Mouse (Mus musculus) midbrain, embryonic 10.5 days (tissue): ENCODE measurements around the gene Astn2. TPM values are rescaled to one million over a fixed set of nuclear protein-coding genes. Genes with fewer than 3 reads are reported as not detected.

Source experiments
- DNase-seq: peaks from one replicate; pipeline ENCODE4 v3.0.0-alpha.2; 2017; ENCODE audit warnings: low spot score
- H3K27ac ChIP-seq: fragments of 300-500 bp; sonication (generic); replicated peaks from 2 replicates; pipeline ENCODE4 v1.5.1; 2016; ENCODE audit warnings: mild to moderate bottlenecking
- H3K27me3 ChIP-seq: fragments of 300-500 bp; sonication (generic); 2 replicates; pipeline ENCODE4 v1.6.1; 2016; ENCODE audit warnings: low read depth, mild to moderate bottlenecking; ENCODE audit not compliant: poor library complexity, severe bottlenecking
- H3K36me3 ChIP-seq: fragments of 300-500 bp; sonication (generic); 2 replicates; pipeline ENCODE4 v1.6.1; 2016; ENCODE audit warnings: mild to moderate bottlenecking, moderate library complexity
- H3K4me1 ChIP-seq: fragments of 300-500 bp; sonication (generic); 2 replicates; pipeline ENCODE4 v1.6.1; 2016
- H3K4me3 ChIP-seq: fragments of 300-500 bp; sonication (generic); 2 replicates; pipeline ENCODE4 v1.5.1; 2016; ENCODE audit warnings: mild to moderate bottlenecking, moderate library complexity
- H3K9me3 ChIP-seq: fragments of 300-500 bp; sonication (generic); replicated peaks from 2 replicates; pipeline ENCODE4 v1.6.1; 2016; ENCODE audit warnings: mild to moderate bottlenecking
- WGBS: fragments of 180-500 bp; shearing (Covaris S2); methylation state at CpG from one replicate; pipeline ENCODE4 v1.1.7; 2016; 5-methylcytosine and 5-hydroxymethylcytosine counted together
- polyA plus RNA-seq: library from polyadenylated mRNA; unstranded; fragments of >200 nt; fragmentation: Nextera tagmentation; extraction: Ambion mirVana; gene quantifications from 2 replicates; pipeline ENCODE4 v1.2.1, GENCODE M21; 2016

Gene Astn2
- polyA plus RNA-seq, 1 experiment from 2014 or later = 0.32 TPM

GRCm38 (mm10) chr4:65983643-65984042 lies 420.8 kb downstream of the Astn2 start:
- no peak overlapping the region for H3K4me3 ChIP-seq
- H3K27ac ChIP-seq = no peak overlapping the region
- DNase-seq = no peak
- 85% methylated on average over 2 of the region's 2 CpGs for WGBS
- H3K27me3 ChIP-seq = no peaks in the 10 kb centered on the region
- H3K9me3 ChIP-seq = no peaks in the 10 kb centered on the region
- H3K4me1 ChIP-seq = no peaks in the 10 kb centered on the region
- H3K36me3 ChIP-seq = no peaks in the 10 kb centered on the region

DNA sequence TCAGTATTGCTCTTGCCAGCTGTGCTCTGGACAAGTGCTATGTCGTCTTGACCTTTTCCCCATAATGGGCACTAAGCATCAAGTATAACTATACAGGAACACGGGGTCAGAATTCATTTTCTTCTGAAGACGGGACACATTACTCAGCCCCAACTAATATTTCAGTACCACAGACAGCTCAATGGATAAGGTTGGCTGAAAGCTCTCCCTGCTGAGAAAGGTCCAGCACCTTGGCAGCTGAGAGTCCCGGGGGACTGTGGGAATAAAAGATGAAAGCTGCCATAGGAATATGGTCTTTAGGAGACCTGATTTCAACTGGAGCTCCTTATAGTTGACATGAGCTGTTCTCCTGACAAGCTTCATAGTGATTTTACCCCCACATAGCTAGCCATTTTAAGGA lies 421.5 kb downstream of the Astn2 start:
- H3K27me3 ChIP-seq = no peaks in the 10 kb centered on the region
- no peak for DNase-seq
- no peaks in the 10 kb centered on the region for H3K36me3 ChIP-seq
- H3K27ac ChIP-seq = no peak overlapping the region
- H3K9me3 ChIP-seq = no peaks in the 10 kb centered on the region
- no peaks in the 10 kb centered on the region for H3K4me1 ChIP-seq
- 72% methylated on average over 4 of the region's 4 CpGs for WGBS
- no peak overlapping the region for H3K4me3 ChIP-seq

DNA sequence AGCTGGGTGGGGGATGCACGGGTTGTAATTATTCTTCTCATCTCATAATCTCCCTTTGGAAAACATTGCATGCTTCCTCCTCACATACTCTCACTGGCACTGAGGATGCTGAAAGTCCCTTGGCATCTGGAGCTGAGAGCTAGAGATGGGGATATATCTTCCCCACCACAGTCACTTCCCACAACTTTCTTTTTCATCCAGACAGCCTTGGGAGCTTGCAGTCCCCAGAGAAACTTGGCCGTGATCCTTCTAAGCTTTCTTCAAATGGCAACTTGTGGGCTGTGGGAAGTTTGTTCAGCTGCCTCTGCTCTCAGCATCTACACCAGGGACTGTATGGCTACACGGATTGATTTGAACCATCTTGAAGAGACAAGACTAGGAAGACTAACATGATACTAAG lies 428.2 kb downstream of the Astn2 start:
- WGBS = 81% methylated on average over 3 of the region's 3 CpGs
- Histone ChIP-seq H3K9me3 (no peaks in the 10 kb centered on the region), H3K4me3 (no peak overlapping the region), H3K27me3 (no peaks in the 10 kb centered on the region), H3K27ac (no peak overlapping the region), H3K4me1 (no peaks in the 10 kb centered on the region), H3K36me3 (no peaks in the 10 kb centered on the region)
- no peak for DNase-seq

- no peak for DNase-seq
- 83% methylated on average over 1 of the region's 1 CpGs for WGBS
- Histone ChIP-seq H3K4me3 (no peak overlapping the region), H3K9me3 (no peaks in the 10 kb centered on the region), H3K27ac (no peak overlapping the region), H3K27me3 (no peaks in the 10 kb centered on the region), H3K4me1 (no peaks in the 10 kb centered on the region), H3K36me3 (no peaks in the 10 kb centered on the region)
Observed at GRCm38 (mm10) chr4:65972395-65972794, 432.0 kb downstream of the Astn2 start.

DNA sequence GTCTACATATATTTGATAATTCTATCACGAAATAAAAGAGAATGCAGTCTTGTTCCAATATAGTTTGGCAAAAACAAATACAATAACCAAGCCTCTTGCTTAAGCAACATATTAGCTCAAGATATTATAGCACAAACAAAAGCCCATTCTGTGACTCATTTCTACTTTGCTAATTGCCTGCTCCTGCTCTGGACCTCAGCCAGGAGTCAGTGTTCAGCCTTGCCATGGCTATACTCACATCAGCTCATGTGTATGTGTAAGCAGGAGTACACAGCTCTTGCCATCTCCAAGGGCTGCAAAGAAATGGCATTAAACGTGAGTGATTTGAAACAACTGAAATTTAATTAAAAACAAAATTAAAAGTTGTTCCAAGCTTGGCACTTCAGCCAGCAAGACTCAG lies 435.1 kb downstream of the Astn2 start:
- no peak for DNase-seq

DNA sequence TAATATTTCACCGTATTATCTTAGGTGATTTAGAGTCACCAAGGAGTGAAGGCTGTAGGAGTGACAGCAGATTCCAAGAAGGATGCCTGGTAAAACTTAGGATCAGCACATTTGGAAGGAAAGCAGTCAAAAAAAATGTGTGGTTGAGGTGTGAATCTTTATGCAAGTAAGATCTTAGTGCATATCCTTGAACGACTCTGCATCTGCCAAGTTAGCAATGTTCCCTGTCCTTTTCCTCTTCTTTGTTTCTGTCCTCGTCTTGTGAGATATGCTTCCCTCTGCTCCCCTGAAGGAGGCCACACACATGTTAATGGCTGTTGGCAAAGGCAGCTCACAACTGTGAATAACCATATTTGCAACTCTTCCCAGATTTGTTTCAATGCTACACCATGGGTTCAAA lies 439.8 kb downstream of the Astn2 start:
- WGBS = 74% methylated on average over 3 of the region's 3 CpGs
- no peaks in the 10 kb centered on the region for H3K4me1 ChIP-seq
- no peak overlapping the region for H3K27ac ChIP-seq
- H3K4me3 ChIP-seq = no peak overlapping the region
- H3K9me3 ChIP-seq = no peaks in the 10 kb centered on the region
- no peaks in the 10 kb centered on the region for H3K27me3 ChIP-seq
- DNase-seq = no peak
- H3K36me3 ChIP-seq = no peaks in the 10 kb centered on the region

More for the DNA sequence above, 435.1 kb downstream of the Astn2 start:
- Histone ChIP-seq H3K27me3 (no peaks in the 10 kb centered on the region), H3K27ac (no peak overlapping the region), H3K4me3 (no peak overlapping the region), H3K36me3 (no peaks in the 10 kb centered on the region), H3K9me3 (no peaks in the 10 kb centered on the region), H3K4me1 (no peaks in the 10 kb centered on the region)
- 81% methylated on average over 2 of the region's 2 CpGs for WGBS

DNA sequence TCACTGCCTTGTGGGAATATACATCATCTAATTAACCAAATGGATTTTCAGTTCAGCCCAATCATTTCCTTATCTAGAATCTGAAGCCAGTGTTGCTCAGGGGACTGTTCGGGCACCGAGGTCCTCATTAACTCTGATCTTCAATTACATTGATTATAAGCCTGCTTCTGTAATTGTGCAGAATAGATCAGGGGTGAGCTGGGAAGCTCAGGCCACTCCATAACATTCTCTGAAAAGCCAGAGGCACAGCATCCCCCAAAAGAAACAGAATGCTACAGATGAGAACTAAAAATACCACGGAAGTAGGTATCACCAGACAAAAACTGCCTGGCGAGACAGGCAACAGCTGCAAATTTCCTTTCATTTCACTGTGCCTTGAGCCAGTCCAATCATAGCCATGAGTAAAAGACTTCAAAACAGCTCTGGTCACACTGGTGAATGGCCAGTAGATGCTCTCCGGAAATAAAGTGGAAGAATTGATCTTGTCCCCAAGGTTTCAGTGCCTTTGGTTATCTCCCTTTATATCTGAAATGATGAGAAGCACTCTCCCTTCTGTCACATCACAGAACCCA lies 445.1 kb downstream of the Astn2 start:
- no peak for DNase-seq
- WGBS = 86% methylated on average over 5 of the region's 5 CpGs
- Histone ChIP-seq H3K27ac (no peak overlapping the region), H3K9me3 (no peaks in the 10 kb centered on the region), H3K36me3 (no peaks in the 10 kb centered on the region), H3K27me3 (no peaks in the 10 kb centered on the region), H3K4me3 (no peak overlapping the region), H3K4me1 (no peaks in the 10 kb centered on the region)

DNA sequence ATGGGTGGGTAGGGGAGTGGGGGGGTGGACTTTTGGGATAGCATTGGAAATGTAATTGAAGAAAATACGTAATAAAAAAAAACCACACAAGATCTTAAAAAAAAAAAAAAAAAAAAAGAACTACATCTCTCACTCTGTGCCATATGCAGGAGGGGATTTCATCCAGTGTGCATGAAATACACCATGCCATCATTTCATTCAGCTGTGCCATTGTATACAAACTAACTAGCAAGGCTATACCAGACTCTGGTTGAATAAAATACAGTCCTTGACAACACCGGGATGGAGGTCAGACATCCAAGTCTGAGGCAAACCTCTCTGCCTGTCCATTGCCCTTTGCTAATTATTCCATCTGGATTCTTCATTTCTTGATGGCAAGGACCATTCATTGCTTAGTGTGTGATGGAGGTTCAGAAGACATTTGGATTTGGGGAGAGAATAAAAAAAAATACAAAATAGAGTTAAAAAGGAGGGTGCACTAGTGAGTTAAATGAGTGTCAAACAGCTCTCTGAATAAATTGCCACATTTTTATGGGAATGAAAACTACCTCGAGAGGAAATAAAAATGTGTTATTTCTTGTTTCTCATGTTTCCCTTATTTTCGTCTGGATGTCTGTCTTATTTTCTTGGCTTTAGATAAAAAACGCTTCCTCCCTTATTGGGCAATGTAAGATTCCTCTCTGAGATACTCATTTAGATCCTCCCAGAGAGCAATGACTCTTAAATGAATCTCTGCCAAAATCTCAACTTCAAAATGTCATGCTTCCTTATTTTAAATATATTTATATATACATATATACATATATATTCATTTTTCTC lies 445.8 kb downstream of the Astn2 start:
- WGBS = 87% methylated on average over 5 of the region's 5 CpGs
- DNase-seq = no peak
- Histone ChIP-seq H3K36me3 (no peaks in the 10 kb centered on the region), H3K9me3 (no peaks in the 10 kb centered on the region), H3K27ac (no peak overlapping the region), H3K4me1 (no peaks in the 10 kb centered on the region), H3K4me3 (no peak overlapping the region), H3K27me3 (no peaks in the 10 kb centered on the region)

DNA sequence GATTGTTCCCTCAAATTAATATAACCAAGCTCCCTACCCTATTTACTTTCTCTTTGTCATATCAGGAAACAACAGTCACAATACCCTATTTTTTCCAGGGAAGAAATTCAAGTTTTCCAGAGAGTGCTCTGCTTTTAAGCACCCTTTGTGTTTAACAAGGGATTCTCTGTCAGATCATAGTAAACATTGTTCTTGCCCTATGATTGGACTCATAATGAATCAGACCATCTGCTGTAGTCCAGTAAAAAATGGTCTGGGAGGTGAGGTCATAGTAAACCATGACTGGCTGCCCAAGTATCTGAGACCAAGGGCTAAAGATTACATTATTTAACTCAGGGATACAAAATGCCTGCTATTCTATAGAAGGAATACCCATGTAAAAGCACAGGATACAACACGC lies 452.5 kb downstream of the Astn2 start:
- Histone ChIP-seq H3K4me3 (no peak overlapping the region), H3K27me3 (no peaks in the 10 kb centered on the region), H3K9me3 (no peaks in the 10 kb centered on the region), H3K27ac (no peak overlapping the region), H3K36me3 (no peaks in the 10 kb centered on the region), H3K4me1 (no peaks in the 10 kb centered on the region)
- DNase-seq = no peak
- WGBS = 97% methylated on average over 1 of the region's 1 CpGs

DNA sequence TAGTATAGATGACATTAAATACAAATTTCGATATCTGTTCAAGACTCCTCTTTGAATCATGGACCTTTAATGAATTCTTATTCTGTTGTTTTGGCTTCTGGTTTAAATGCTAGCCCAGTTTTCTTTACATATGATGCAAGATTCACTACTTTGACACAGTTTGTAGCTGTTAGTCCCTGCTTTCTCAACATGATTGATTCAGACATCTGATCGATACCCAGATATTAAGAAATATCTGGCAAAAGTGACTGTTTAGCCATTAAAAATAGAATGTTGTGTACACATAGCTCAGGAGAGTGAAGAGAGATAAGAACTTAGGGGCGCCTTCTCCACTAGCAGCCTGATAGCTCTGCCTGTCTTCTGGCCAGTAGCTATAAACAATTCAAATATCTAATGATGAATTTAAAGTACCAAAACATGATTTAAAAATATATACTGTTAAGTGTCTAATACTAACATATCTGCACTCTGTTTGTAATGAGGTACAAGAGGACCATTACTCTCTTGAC lies 457.2 kb downstream of the Astn2 start:
- DNase-seq = no peak
- Histone ChIP-seq H3K27me3 (no peaks in the 10 kb centered on the region), H3K9me3 (no peaks in the 10 kb centered on the region), H3K4me1 (no peaks in the 10 kb centered on the region), H3K36me3 (no peaks in the 10 kb centered on the region), H3K27ac (no peak overlapping the region), H3K4me3 (no peak overlapping the region)
- 95% methylated on average over 3 of the region's 3 CpGs for WGBS

DNA sequence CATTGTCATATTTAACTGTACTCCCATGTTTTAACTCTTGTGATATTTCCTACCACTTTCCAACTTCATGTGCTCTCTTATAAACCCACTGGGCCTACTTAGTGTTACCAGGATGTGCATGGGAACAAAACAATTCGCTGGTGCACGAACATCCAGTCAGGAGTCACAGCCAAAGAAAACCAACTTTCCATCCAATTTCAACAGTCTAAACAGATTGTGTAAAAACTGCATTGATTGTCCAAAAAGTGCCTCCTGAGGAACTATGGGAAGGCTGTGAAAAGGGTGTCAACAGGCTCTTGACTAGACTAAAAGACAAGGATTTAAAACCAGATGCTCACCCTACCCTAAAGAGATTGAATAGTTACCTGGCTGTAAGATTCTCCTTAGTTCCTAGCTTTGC lies 458.4 kb downstream of the Astn2 start:
- Histone ChIP-seq H3K4me3 (no peak overlapping the region), H3K27ac (no peak overlapping the region), H3K36me3 (no peaks in the 10 kb centered on the region), H3K27me3 (no peaks in the 10 kb centered on the region), H3K4me1 (no peaks in the 10 kb centered on the region), H3K9me3 (no peaks in the 10 kb centered on the region)
- 91% methylated on average over 2 of the region's 2 CpGs for WGBS
- DNase-seq = no peak

- Histone ChIP-seq H3K9me3 (no peaks in the 10 kb centered on the region), H3K4me1 (peaks cover 6% of the 10 kb centered on the region; the same call in 1 of the 2 replicates), H3K36me3 (no peaks in the 10 kb centered on the region), H3K27me3 (no peaks in the 10 kb centered on the region), H3K4me3 (no peak overlapping the region), H3K27ac (no peak overlapping the region)
- 89% methylated on average over 2 of the region's 2 CpGs for WGBS
- DNase-seq = no peak
Observed at GRCm38 (mm10) chr4:65930901-65931300, 473.5 kb downstream of the Astn2 start.

- Histone ChIP-seq H3K4me3 (no peak overlapping the region), H3K4me1 (peaks cover 2% of the 10 kb centered on the region; the same call in 1 of the 2 replicates), H3K36me3 (no peaks in the 10 kb centered on the region), H3K9me3 (no peaks in the 10 kb centered on the region), H3K27ac (no peak overlapping the region), H3K27me3 (no peaks in the 10 kb centered on the region)
- no peak for DNase-seq
- WGBS = 56% methylated on average over 1 of the region's 1 CpGs
Observed at GRCm38 (mm10) chr4:65920294-65920693, 484.1 kb downstream of the Astn2 start.
